Mouse (Mus musculus): ENCODE measurements around the gene Rasl10a. TPM values are rescaled to one million over a fixed set of nuclear protein-coding genes. Genes with fewer than 3 reads are reported as not detected.

Rasl10a gene
- polyA plus RNA-seq, 1 experiment = 1.1 TPM

Other genes with a start within 250 kb of the Rasl10a start
- 35.6 and 53.5 TPM in 2 replicates for gene Nf2, start 208.6 kb upstream of the Rasl10a start, polyA plus RNA-seq (2012; rRNA removed)
- gene Nipsnap1, start 184.2 kb upstream of the Rasl10a start, polyA plus RNA-seq (2012; rRNA removed) = 26.4 and 70.0 TPM in 2 replicates
- 22.3 and 24.6 TPM in 2 replicates for gene Thoc5, start 162.8 kb upstream of the Rasl10a start, polyA plus RNA-seq (2012; rRNA removed)
- 0.12 and 0.24 TPM in 2 replicates for gene Nefh, start 110.1 kb upstream of the Rasl10a start, polyA plus RNA-seq (2012; rRNA removed)
- 76.6 and 116 TPM in 2 replicates for gene Ap1b1, start 71.3 kb upstream of the Rasl10a start, polyA plus RNA-seq (2012; rRNA removed)
- gene Gas2l1, start 7.2 kb downstream of the Rasl10a start, polyA plus RNA-seq (2012; rRNA removed) = 55.7 and 66.2 TPM in 2 replicates
- gene Rhbdd3, start 40.8 kb downstream of the Rasl10a start, polyA plus RNA-seq (2012; rRNA removed) = 19.7 and 20.3 TPM in 2 replicates
- 149 and 350 TPM in 2 replicates for gene Ewsr1, start 41.1 kb downstream of the Rasl10a start, polyA plus RNA-seq (2012; rRNA removed)
- gene Emid1, start 94.1 kb downstream of the Rasl10a start, polyA plus RNA-seq (2012; rRNA removed) = 14.9 and 18.0 TPM in 2 replicates
- 9.3 and 9.4 TPM in 2 replicates for gene Kremen1, start 203.4 kb downstream of the Rasl10a start, polyA plus RNA-seq (2012; rRNA removed)

Measured in large intestine, adult 2 months (tissue).